Mouse (Mus musculus): ENCODE measurements around the gene Map2k5. TPM values are rescaled to one million over a fixed set of nuclear protein-coding genes. Genes with fewer than 3 reads are reported as not detected.
A peak's percentile ranks its signal among the peaks of the same experiment; 100 is the strongest.

Gene Map2k5
- total RNA-seq, 4 experiments from 2014 or later, result 32.2 to 34.9 (median 34.5) TPM

DNA sequence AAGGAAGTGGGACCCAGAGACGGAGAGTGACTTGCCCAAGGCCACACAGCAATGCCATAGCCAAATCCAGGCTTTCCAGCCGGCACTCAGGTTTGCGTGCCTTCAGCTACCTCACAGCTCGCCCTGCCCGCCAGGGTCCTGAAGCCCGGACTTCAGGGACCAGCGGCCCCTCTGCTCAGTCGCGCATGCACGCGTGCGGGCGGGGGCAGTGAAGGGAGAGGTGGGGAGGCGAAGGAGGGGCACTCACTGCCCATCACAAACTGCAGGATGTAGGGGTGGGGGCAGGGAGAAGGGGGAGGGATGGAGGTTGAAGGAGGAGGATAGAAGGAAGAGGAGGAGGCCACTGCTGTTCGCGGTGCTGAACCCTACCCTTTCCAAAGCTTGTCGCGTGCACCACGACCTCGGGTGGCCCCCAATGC lies 230.8 kb downstream of the Map2k5 start:
- DNase-seq (ENCODE audit: low spot score in 2 of 2), result no peak

GRCm38 (mm10) chr9:63146126-63146855 lies 231.4 kb downstream of the Map2k5 start:
- no peak for DNase-seq (ENCODE audit: low spot score in 2 of 2)

- no peak for DNase-seq (ENCODE audit: low spot score in 2 of 2)
These were observed 232.2 kb downstream of the Map2k5 start for GRCm38 (mm10) chr9:63145249-63146125.

- DNase-seq (ENCODE audit: low spot score in 2 of 2), result no peak
These were observed 233.0 kb downstream of the Map2k5 start for GRCm38 (mm10) chr9:63144502-63145248.

- DNase-seq (ENCODE audit: low spot score in 2 of 2), result no peak
These were observed 233.8 kb downstream of the Map2k5 start for GRCm38 (mm10) chr9:63143641-63144501.

GRCm38 (mm10) chr9:63143227-63143626 lies 234.5 kb downstream of the Map2k5 start:
- DNase-seq (ENCODE audit: low spot score in 2 of 2), result no peak

GRCm38 (mm10) chr9:63142335-63143036 lies 235.2 kb downstream of the Map2k5 start:
- no peak for DNase-seq (ENCODE audit: low spot score in 2 of 2)

- no peak for DNase-seq (ENCODE audit: low spot score in 2 of 2)
These were observed 235.9 kb downstream of the Map2k5 start for GRCm38 (mm10) chr9:63141641-63142334.

GRCm38 (mm10) chr9:63140211-63140610 lies 237.5 kb downstream of the Map2k5 start:
- no peak for DNase-seq (ENCODE audit: low spot score in 2 of 2)

- DNase-seq (ENCODE audit: low spot score in 2 of 2), result no peak
These were observed 238.0 kb downstream of the Map2k5 start for GRCm38 (mm10) chr9:63139661-63140060.

DNA sequence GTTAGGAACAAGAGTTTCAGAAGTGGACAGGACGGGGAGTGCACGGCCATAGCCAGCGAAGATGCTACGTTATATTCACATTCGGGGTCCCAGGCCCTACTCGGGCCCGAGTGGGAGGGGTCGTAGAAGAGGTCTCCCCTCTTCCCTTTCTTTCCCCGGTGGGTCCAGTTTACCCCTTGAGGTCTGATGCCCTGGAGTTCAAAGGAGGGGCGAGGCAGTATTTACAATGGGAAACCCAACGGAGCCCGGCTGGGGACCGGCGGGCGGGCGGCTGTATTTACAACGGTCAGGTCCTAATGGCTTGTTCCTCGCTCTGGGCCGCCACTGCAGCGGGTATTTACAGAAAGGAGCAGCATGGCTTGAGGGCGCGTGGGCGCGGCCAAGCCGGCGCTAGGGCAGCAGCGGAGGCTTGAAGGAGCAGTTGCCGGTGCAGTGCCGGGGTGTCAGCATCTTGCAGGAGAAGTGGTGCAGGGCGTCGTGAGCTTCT lies 239.2 kb downstream of the Map2k5 start:
- no peak for DNase-seq (ENCODE audit: low spot score in 2 of 2)

DNA sequence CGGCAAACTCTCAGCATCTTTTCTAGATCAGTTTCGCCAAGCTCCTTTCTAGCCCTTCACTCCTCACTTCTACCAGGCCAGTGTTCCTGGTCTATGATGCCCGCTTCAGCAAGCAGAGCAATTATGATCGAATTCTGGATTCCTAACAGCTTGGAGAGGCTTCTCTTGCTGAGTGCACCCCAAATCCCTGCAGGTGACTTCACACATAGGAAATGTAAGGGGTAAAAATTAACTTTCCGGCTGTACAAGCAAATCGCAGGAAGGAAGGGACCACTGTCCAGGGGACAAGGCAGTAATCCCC lies 240.1 kb downstream of the Map2k5 start:
- no peak for DNase-seq (ENCODE audit: low spot score in 2 of 2)

- DNase-seq (ENCODE audit: low spot score in 2 of 2), result no peak
These were observed 240.7 kb downstream of the Map2k5 start for GRCm38 (mm10) chr9:63136756-63137614.

DNA sequence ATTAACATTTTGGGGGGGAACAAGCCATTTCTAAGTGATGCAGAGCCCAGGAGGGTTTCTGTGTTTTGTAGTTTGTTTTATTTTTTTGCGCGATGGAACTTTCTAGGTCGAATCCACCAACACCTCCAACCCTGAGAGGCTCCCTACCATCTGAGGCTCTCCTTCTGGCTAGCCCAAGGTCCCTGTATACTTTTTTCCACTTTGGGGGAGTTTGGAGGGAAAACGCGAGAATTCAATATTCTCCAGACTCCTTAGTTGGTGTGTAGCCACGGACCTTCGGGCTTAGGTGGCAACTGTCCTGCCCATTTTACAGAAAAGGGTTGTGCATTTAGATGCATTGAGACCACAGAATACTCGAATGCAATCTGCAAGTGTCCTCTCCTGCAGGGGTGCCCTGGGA lies 241.5 kb downstream of the Map2k5 start:
- no peak for DNase-seq (ENCODE audit: low spot score in 2 of 2)

DNA sequence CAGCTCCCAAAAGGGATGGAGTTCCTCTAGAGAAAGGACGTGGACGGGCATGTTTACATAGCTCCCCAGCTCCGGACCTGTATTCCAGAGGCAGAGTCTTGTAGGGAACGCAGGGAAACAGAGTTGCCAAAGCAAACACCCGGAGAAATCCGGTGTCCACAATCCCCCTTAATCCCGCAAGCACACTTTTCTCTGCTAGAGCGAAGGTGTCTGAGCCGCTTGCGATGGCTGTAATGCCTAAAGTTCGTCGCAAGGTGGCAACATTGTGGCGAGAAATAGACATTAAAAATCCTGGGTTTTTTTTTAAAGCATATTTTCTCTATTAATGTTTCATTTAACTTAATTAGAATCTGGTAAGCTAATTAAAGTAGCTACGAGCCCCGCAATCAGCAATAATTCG lies 241.9 kb downstream of the Map2k5 start:
- DNase-seq (ENCODE audit: low spot score in 2 of 2), result peak in 1 of 2 experiments; percentile 66

DNA sequence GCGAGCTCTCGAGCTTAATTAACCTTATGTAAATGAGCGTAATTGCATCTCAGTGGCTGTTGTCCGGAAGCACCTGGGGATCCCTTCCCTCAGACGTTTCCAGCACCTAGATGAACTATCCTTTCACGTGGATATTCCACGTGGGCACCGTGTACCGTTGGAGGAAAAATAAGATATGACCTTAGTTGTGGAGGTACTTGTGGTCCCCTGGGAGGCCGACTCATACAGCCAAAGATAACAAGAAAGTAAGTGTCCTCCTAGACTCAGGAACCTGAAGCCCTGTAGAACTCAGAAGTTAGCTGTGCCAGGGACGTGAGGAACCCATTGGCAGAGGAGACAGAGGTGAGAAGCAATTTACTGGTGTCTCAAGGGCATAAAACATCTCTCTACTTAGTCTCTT lies 242.3 kb downstream of the Map2k5 start:
- no peak for DNase-seq (ENCODE audit: low spot score in 2 of 2)

GRCm38 (mm10) chr9:63133659-63134058 lies 244.0 kb downstream of the Map2k5 start:
- no peak for DNase-seq (ENCODE audit: low spot score in 2 of 2)

All from layer of hippocampus, adult 8-10 months (tissue).